Mouse (Mus musculus) limb, embryonic 12.5 days (tissue): ENCODE results near the gene Agxt. TPM values are rescaled to one million over a fixed set of nuclear protein-coding genes. Genes with fewer than 3 reads are reported as not detected.

ENCODE experiments used
- ATAC-seq: fragments of 200-750 bp; cut with Nextera tagmentation; 2 replicates; pipeline ENCODE4 v1.8.0; 2017; ENCODE audit warnings: low read depth, moderate TSS enrichment; ENCODE audit not compliant: insufficient number of reproducible peaks, insufficient read depth, low FRiP score, low TSS enrichment
- H3K27ac ChIP-seq: fragments of 300-500 bp; sonication (generic); 2 replicates; pipeline ENCODE4 v1.5.1; 2016; ENCODE audit warnings: mild to moderate bottlenecking, moderate library complexity
- H3K27me3 ChIP-seq: fragments of 300-500 bp; sonication (generic); 2 replicates; pipeline ENCODE4 v1.6.1; 2016; ENCODE audit warnings: mild to moderate bottlenecking, moderate library complexity
- H3K36me3 ChIP-seq: fragments of 300-500 bp; sonication (generic); 2 replicates; pipeline ENCODE4 v1.6.1; 2016; ENCODE audit warnings: mild to moderate bottlenecking, moderate library complexity
- H3K4me1 ChIP-seq: fragments of 300-500 bp; sonication (generic); replicated peaks from 2 replicates; pipeline ENCODE4 v1.6.1; 2016
- H3K4me2 ChIP-seq: fragments of 300-500 bp; sonication (generic); 2 replicates; pipeline ENCODE4 v1.6.1; 2016; ENCODE audit warnings: mild to moderate bottlenecking, moderate library complexity
- H3K4me3 ChIP-seq: fragments of 300-500 bp; sonication (generic); replicated peaks from 2 replicates; pipeline ENCODE4 v1.5.1; 2016; ENCODE audit warnings: mild to moderate bottlenecking
- H3K9ac ChIP-seq: fragments of 300-500 bp; sonication (generic); replicated peaks from 2 replicates; pipeline ENCODE4 v1.6.1; 2016; ENCODE audit warnings: mild to moderate bottlenecking, moderate library complexity
- H3K9me3 ChIP-seq: fragments of 300-500 bp; sonication (generic); 2 replicates; pipeline ENCODE4 v1.6.1; 2016; ENCODE audit warnings: mild to moderate bottlenecking, moderate library complexity
- WGBS: fragments of 180-500 bp; shearing (Covaris S2); methylation state at CpG from one replicate; pipeline ENCODE4 v1.1.7; 2016; 5-methylcytosine and 5-hydroxymethylcytosine counted together
- polyA plus RNA-seq: library from polyadenylated mRNA; unstranded; fragments of >200 nt; fragmentation: Nextera tagmentation; extraction: Ambion mirVana; gene quantifications from 2 replicates; pipeline ENCODE4 v1.2.1, GENCODE M21; 2016

The Agxt gene
- polyA plus RNA-seq, 1 experiment from 2014 or later = not detected

DNA sequence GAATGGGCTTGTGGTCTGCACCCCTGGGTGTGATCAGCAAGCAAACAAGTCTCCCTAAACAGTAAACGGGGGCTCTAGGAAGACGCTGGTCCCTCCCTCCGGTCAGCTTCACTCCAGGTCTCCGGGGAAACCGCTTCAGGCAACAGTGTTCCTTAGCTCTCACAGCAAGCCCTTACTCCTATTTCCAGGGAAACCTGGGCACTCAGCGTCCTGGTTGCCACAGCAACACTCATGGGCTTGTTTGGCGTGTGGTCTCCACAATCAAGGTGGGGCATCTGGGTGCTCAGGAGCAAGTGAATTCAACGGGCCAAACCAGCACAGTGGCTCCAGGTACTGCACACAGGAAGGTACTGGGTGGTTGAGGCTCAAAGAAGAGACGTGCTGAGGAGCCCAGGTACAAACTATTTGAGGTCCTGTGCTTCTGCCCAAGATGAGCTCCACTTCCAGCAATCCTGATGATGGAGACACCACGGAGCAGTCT lies 33.3 kb downstream of the Agxt start, which contains the start of gene Crocc2:
TSS of gene Crocc2 (plus strand) at position 431 of the 481 bp plus-strand sequence.
- no peak within 1 kb of the TSS for H3K4me2 ChIP-seq
- peaks cover 7% of the 10 kb centered on the region; the same call in 1 of the 2 replicates for H3K27me3 ChIP-seq
- ATAC-seq = no peak
- 56% methylated on average over 10 of the region's 10 CpGs for WGBS
- no peak within 1 kb of the TSS for H3K4me3 ChIP-seq
- no peaks in the 10 kb centered on the region for H3K9me3 ChIP-seq
- no peak within 1 kb of the TSS for H3K27ac ChIP-seq
- H3K9ac ChIP-seq = 0 out of 2 replicates have a peak within 1 kb of the TSS, but pooled peaks have one; percentile 31
- H3K4me1 ChIP-seq = 0 out of 2 replicates have a peak, but pooled peaks cover 7% of the 10 kb centered on the region
- H3K36me3 ChIP-seq = no peaks in the 10 kb centered on the region

DNA sequence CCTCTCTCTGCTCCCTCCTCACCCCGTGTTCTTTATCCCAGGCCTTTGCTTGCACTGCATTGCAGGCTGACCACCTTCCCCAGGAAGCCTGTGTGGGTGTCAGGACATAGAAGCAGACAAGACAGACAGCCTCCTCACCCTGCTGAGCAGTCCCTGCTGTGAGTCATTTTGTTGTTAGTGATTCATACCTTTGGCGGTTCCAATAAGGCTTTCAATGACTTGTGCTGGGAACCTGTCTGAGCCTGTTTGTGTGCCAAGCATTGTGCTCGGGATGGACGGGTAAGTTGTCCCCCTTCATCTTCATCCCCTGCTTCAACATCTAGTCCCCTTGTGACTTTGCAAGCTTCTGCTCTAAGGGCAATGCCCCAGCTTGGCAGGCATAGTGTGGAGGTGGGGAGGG lies 38.6 kb downstream of the Agxt start:
- Histone ChIP-seq H3K9ac (0 out of 2 replicates have a peak overlapping the region, but pooled peaks have one; percentile 8), H3K27ac (no peak overlapping the region), H3K4me1 (peaks cover 44% of the 10 kb centered on the region), H3K27me3 (peaks cover 9% of the 10 kb centered on the region; the same call in 1 of the 2 replicates), H3K36me3 (no peaks in the 10 kb centered on the region), H3K4me2 (no peak overlapping the region), H3K9me3 (no peaks in the 10 kb centered on the region), H3K4me3 (no peak overlapping the region)
- no peak for ATAC-seq
- WGBS = 71% methylated on average over 4 of the region's 4 CpGs

GRCm38 (mm10) chr1:93174399-93174798 lies 39.4 kb downstream of the Agxt start:
- H3K9me3 ChIP-seq = no peaks in the 10 kb centered on the region
- H3K27me3 ChIP-seq = peaks cover 9% of the 10 kb centered on the region; the same call in 1 of the 2 replicates
- no peak overlapping the region for H3K9ac ChIP-seq
- H3K27ac ChIP-seq = no peak overlapping the region
- H3K4me1 ChIP-seq = peaks cover 44% of the 10 kb centered on the region
- ATAC-seq = peak; percentile 48
- H3K36me3 ChIP-seq = no peaks in the 10 kb centered on the region
- WGBS = 2% methylated on average over 4 of the region's 4 CpGs
- no peak overlapping the region for H3K4me2 ChIP-seq
- no peak overlapping the region for H3K4me3 ChIP-seq

DNA sequence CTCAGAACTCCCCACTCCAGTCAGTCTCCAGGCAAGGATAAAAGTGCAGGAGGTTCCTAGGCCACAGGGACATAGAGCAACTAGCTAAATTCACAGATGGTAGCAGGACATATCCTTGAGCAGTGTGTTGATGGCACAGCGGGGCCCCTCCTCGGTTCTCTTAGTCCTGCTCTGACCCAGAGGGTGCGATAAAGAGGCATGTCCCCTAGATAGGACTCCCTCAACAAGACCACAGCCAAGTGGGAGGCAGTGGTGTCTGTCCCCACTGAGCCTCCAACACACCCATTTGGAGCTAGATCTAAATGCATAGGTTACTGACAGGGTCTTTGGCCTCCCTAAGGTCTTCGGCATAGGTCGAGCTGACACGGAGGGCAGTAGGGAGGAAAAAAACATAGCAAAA lies 40.8 kb downstream of the Agxt start:
- Histone ChIP-seq H3K36me3 (no peaks in the 10 kb centered on the region), H3K4me1 (peaks cover 44% of the 10 kb centered on the region), H3K9me3 (no peaks in the 10 kb centered on the region), H3K27ac (peak overlapping the region; percentile 96), H3K27me3 (0 out of 2 replicates have a peak, but pooled peaks cover 7% of the 10 kb centered on the region), H3K4me2 (peak overlapping the region; percentile 68), H3K4me3 (peak overlapping the region; percentile 34; the same call in 1 of the 2 replicates), H3K9ac (0 out of 2 replicates have a peak overlapping the region, but pooled peaks have one; percentile 12)
- ATAC-seq = peak; percentile 2; the same call in 1 of the 2 replicates
- 12% methylated on average over 6 of the region's 6 CpGs for WGBS

GRCm38 (mm10) chr1:93176525-93177332 lies 41.7 kb downstream of the Agxt start:
- Histone ChIP-seq H3K4me1 (peaks cover 47% of the 10 kb centered on the region), H3K4me2 (peak overlapping the region; percentile 68), H3K9me3 (no peaks in the 10 kb centered on the region), H3K27me3 (0 out of 2 replicates have a peak, but pooled peaks cover 7% of the 10 kb centered on the region), H3K36me3 (no peaks in the 10 kb centered on the region), H3K4me3 (peak overlapping the region; percentile 34), H3K27ac (peak overlapping the region; percentile 96), H3K9ac (peak overlapping the region; percentile 51)
- peak; percentile 84 for ATAC-seq
- WGBS = 1% methylated on average over 44 of the region's 44 CpGs

DNA sequence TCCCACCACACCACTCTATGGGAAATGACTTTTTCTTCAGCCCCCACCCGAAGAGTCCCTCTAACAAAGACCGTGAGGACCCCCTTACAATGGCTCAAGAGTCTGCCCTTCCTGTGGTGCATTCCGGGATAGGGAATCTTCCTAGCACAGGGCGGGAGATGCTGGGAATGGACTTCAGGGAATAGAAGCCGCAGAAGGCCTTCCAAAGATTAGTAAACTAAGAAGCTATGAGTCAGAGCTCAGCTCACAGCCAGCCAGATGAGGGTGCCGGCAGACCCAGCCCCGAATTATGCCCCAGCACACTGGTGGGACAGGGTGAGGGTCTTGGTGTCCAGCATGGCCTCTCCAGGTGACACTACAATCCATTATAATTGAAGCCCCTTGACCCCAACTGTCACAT lies 47.2 kb downstream of the Agxt start:
- 89% methylated on average over 7 of the region's 7 CpGs for WGBS
- Histone ChIP-seq H3K27me3 (no peaks in the 10 kb centered on the region), H3K9me3 (no peaks in the 10 kb centered on the region), H3K4me1 (peaks cover 27% of the 10 kb centered on the region), H3K4me2 (no peak overlapping the region), H3K4me3 (no peak overlapping the region), H3K36me3 (no peaks in the 10 kb centered on the region), H3K27ac (no peak overlapping the region), H3K9ac (no peak overlapping the region)
- no peak for ATAC-seq

- H3K9ac ChIP-seq = no peak overlapping the region
- H3K4me2 ChIP-seq = no peak overlapping the region
- no peaks in the 10 kb centered on the region for H3K9me3 ChIP-seq
- no peaks in the 10 kb centered on the region for H3K36me3 ChIP-seq
- no peak overlapping the region for H3K27ac ChIP-seq
- no peak for ATAC-seq
- no peak overlapping the region for H3K4me3 ChIP-seq
- H3K4me1 ChIP-seq = peaks cover 11% of the 10 kb centered on the region; the same call in 1 of the 2 replicates
- 77% methylated on average over 14 of the region's 14 CpGs for WGBS
- peaks cover 6% of the 10 kb centered on the region; the same call in 1 of the 2 replicates for H3K27me3 ChIP-seq
Observed at GRCm38 (mm10) chr1:93184071-93184828, 49.2 kb downstream of the Agxt start.

DNA sequence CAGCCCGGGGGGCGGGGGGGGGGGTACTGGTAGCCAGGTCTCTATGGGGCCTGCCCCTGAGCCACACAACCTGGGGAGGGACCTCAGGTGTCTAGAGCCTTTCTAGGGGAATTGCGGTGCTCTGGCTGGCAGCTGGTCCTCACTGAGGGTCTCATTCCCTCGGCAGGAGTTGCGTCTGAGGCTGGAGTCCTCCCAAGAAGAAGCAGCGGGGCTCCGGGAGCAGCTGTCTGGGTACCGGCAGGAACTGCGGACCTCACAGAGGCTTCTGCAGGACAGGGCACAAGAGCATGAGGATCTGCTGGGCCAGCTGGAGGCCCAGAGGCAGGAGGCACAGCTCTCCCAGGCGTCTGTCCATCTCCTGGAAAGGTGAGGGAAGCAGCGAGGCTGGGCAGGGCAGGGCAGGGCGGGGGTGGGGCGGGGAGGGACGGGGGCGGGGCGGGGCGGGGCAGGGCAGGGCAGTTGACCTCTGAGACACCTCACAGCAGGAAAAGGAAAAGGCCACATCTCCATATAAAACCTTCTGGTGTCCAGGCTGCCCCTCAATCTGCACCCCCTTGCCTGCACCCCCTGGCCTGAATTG lies 55.8 kb downstream of the Agxt start:
- Histone ChIP-seq H3K9me3 (peaks cover 3% of the 10 kb centered on the region; the same call in 1 of the 2 replicates), H3K9ac (0 out of 2 replicates have a peak overlapping the region, but pooled peaks have one; percentile 31), H3K4me2 (peak overlapping the region; percentile 38), H3K4me3 (no peak overlapping the region), H3K4me1 (peaks cover 14% of the 10 kb centered on the region), H3K36me3 (no peaks in the 10 kb centered on the region), H3K27ac (no peak overlapping the region), H3K27me3 (peaks cover 25% of the 10 kb centered on the region)
- no peak for ATAC-seq
- WGBS = 8% methylated on average over 12 of the region's 17 CpGs

DNA sequence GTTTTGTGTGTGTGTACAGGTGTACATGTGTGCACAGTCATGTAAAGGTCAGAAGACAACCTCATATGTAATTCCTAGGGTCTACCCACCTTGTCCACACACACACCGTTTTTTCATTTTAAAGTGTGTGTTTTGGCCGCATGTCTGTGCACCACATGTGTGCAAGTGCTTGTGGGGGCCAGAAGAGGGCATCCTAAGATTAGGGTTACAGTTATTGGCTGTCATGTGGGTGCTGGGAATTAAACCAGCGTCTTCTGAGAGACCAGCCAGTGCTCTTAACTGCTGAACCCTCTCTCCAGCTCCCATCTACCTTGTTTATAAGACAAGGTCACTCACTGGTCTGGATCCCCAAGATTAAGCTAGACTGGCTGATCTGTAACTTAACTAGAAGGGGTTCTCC lies 59.9 kb downstream of the Agxt start:
- no peak overlapping the region for H3K4me3 ChIP-seq
- no peak overlapping the region for H3K9ac ChIP-seq
- peaks cover 12% of the 10 kb centered on the region for H3K4me1 ChIP-seq
- no peak overlapping the region for H3K4me2 ChIP-seq
- H3K9me3 ChIP-seq = peaks cover 3% of the 10 kb centered on the region; the same call in 1 of the 2 replicates
- WGBS = 93% methylated on average over 3 of the region's 3 CpGs
- no peak overlapping the region for H3K27ac ChIP-seq
- peaks cover 15% of the 10 kb centered on the region for H3K27me3 ChIP-seq
- ATAC-seq = no peak
- no peaks in the 10 kb centered on the region for H3K36me3 ChIP-seq
